Mouse (Mus musculus) forebrain, embryonic 10.5 days (tissue): ENCODE results near the gene Ankrd34a. TPM values are rescaled to one million over a fixed set of nuclear protein-coding genes. Genes with fewer than 3 reads are reported as not detected.

Experiments used
- DNase-seq: peaks from one replicate; pipeline ENCODE4 v3.0.0-alpha.2; 2017; ENCODE audit warnings: low spot score; ENCODE audit errors: extremely low spot score
- H3K27ac ChIP-seq: fragments of 300-500 bp; sonication (generic); 2 replicates; pipeline ENCODE4 v1.5.1; 2016; ENCODE audit warnings: mild to moderate bottlenecking
- H3K27me3 ChIP-seq: fragments of 300-500 bp; sonication (generic); 2 replicates; pipeline ENCODE4 v1.6.1; 2016; ENCODE audit warnings: mild to moderate bottlenecking; ENCODE audit not compliant: poor library complexity, severe bottlenecking
- H3K36me3 ChIP-seq: fragments of 300-500 bp; sonication (generic); replicated peaks from 2 replicates; pipeline ENCODE4 v1.6.1; 2016; ENCODE audit warnings: mild to moderate bottlenecking, moderate library complexity
- H3K4me1 ChIP-seq: fragments of 300-500 bp; sonication (generic); 2 replicates; pipeline ENCODE4 v1.6.1; 2016
- H3K4me3 ChIP-seq: fragments of 300-500 bp; sonication (generic); 2 replicates; pipeline ENCODE4 v1.5.1; 2016; ENCODE audit warnings: mild to moderate bottlenecking, moderate library complexity
- H3K9me3 ChIP-seq: fragments of 300-500 bp; sonication (generic); 2 replicates; pipeline ENCODE4 v1.6.1; 2016; ENCODE audit warnings: mild to moderate bottlenecking, moderate library complexity
- WGBS: fragments of 180-500 bp; shearing (Covaris S2); methylation state at CpG from one replicate; pipeline ENCODE4 v1.1.7; 2016; 5-methylcytosine and 5-hydroxymethylcytosine counted together
- polyA plus RNA-seq: library from polyadenylated mRNA; unstranded; fragments of >200 nt; fragmentation: Nextera tagmentation; extraction: Ambion mirVana; gene quantifications from 2 replicates; pipeline ENCODE4 v1.2.1, GENCODE M21; 2016

The Ankrd34a gene
- polyA plus RNA-seq, 1 experiment from 2014 or later = 1.2 TPM

- peak; percentile 99 for DNase-seq
- peak within 1 kb of the TSS; percentile 88 for H3K27ac ChIP-seq
- no peaks in the 10 kb centered on the region for H3K9me3 ChIP-seq
- WGBS = under 1% methylated on average over 26 of the region's 26 CpGs
- peaks cover 60% of the 10 kb centered on the region for H3K4me1 ChIP-seq
- peak within 1 kb of the TSS; percentile 69 for H3K4me3 ChIP-seq
- no peaks in the 10 kb centered on the region for H3K27me3 ChIP-seq
- H3K36me3 ChIP-seq = peaks cover 25% of the 10 kb centered on the region
Observed at GRCm38 (mm10) chr3:96557694-96558093, 38.7 kb upstream of the Ankrd34a start, which contains the start of gene Txnip. Gene Txnip (plus strand): TSS chr3:96557957.

GRCm38 (mm10) chr3:96558159-96558558 lies 38.3 kb upstream of the Ankrd34a start:
- peak overlapping the region; percentile 69 for H3K4me3 ChIP-seq
- H3K27me3 ChIP-seq = no peaks in the 10 kb centered on the region
- 2% methylated on average over 17 of the region's 17 CpGs for WGBS
- H3K4me1 ChIP-seq = peaks cover 60% of the 10 kb centered on the region
- peak overlapping the region; percentile 88 for H3K27ac ChIP-seq
- H3K36me3 ChIP-seq = peaks cover 25% of the 10 kb centered on the region
- H3K9me3 ChIP-seq = no peaks in the 10 kb centered on the region
- DNase-seq = peak; percentile 43

GRCm38 (mm10) chr3:96558668-96559196 lies 37.7 kb upstream of the Ankrd34a start:
- H3K4me3 ChIP-seq = peak overlapping the region; percentile 69
- H3K4me1 ChIP-seq = peaks cover 60% of the 10 kb centered on the region
- peak overlapping the region; percentile 88 for H3K27ac ChIP-seq
- WGBS = 60% methylated on average over 10 of the region's 10 CpGs
- peaks cover 25% of the 10 kb centered on the region for H3K36me3 ChIP-seq
- H3K27me3 ChIP-seq = no peaks in the 10 kb centered on the region
- no peaks in the 10 kb centered on the region for H3K9me3 ChIP-seq
- DNase-seq = no peak

- 90% methylated on average over 12 of the region's 12 CpGs for WGBS
- H3K4me1 ChIP-seq = peaks cover 63% of the 10 kb centered on the region
- no peaks in the 10 kb centered on the region for H3K9me3 ChIP-seq
- DNase-seq = no peak
- H3K36me3 ChIP-seq = peaks cover 25% of the 10 kb centered on the region
- peak overlapping the region; percentile 69 for H3K4me3 ChIP-seq
- no peak overlapping the region for H3K27ac ChIP-seq
- no peaks in the 10 kb centered on the region for H3K27me3 ChIP-seq
Observed at GRCm38 (mm10) chr3:96559398-96559910, 37.0 kb upstream of the Ankrd34a start.

- Histone ChIP-seq H3K27ac (no peak overlapping the region), H3K4me3 (peak overlapping the region; percentile 69), H3K36me3 (peaks cover 25% of the 10 kb centered on the region), H3K27me3 (no peaks in the 10 kb centered on the region), H3K9me3 (no peaks in the 10 kb centered on the region), H3K4me1 (peaks cover 58% of the 10 kb centered on the region)
- DNase-seq = no peak
- WGBS = 93% methylated on average over 23 of the region's 23 CpGs
Observed at GRCm38 (mm10) chr3:96559911-96560850, 36.3 kb upstream of the Ankrd34a start.

GRCm38 (mm10) chr3:96560881-96561668 lies 35.4 kb upstream of the Ankrd34a start:
- DNase-seq = no peak
- 93% methylated on average over 9 of the region's 9 CpGs for WGBS
- peak overlapping the region; percentile 69; the same call in 1 of the 2 replicates for H3K4me3 ChIP-seq
- H3K4me1 ChIP-seq = peaks cover 51% of the 10 kb centered on the region
- no peaks in the 10 kb centered on the region for H3K9me3 ChIP-seq
- H3K27me3 ChIP-seq = no peaks in the 10 kb centered on the region
- H3K36me3 ChIP-seq = peaks cover 25% of the 10 kb centered on the region
- H3K27ac ChIP-seq = no peak overlapping the region

- 73% methylated on average over 10 of the region's 10 CpGs for WGBS
- H3K36me3 ChIP-seq = peaks cover 25% of the 10 kb centered on the region
- H3K9me3 ChIP-seq = no peaks in the 10 kb centered on the region
- H3K4me1 ChIP-seq = peaks cover 41% of the 10 kb centered on the region
- DNase-seq = no peak
- H3K4me3 ChIP-seq = no peak overlapping the region
- no peak overlapping the region for H3K27ac ChIP-seq
- no peaks in the 10 kb centered on the region for H3K27me3 ChIP-seq
Observed at GRCm38 (mm10) chr3:96561946-96562681, 34.3 kb upstream of the Ankrd34a start.

- Histone ChIP-seq H3K4me3 (no peak overlapping the region), H3K36me3 (peaks cover 25% of the 10 kb centered on the region), H3K27ac (no peak overlapping the region), H3K27me3 (no peaks in the 10 kb centered on the region), H3K4me1 (peaks cover 34% of the 10 kb centered on the region), H3K9me3 (no peaks in the 10 kb centered on the region)
- 93% methylated on average over 8 of the region's 8 CpGs for WGBS
- DNase-seq = no peak
Observed at GRCm38 (mm10) chr3:96563267-96563666, 33.2 kb upstream of the Ankrd34a start.

- 82% methylated on average over 10 of the region's 10 CpGs for WGBS
- Histone ChIP-seq H3K36me3 (peaks cover 25% of the 10 kb centered on the region), H3K27me3 (no peaks in the 10 kb centered on the region), H3K4me1 (peaks cover 26% of the 10 kb centered on the region), H3K9me3 (no peaks in the 10 kb centered on the region), H3K27ac (peak overlapping the region; percentile 62), H3K4me3 (no peak overlapping the region)
- DNase-seq = no peak
Observed at GRCm38 (mm10) chr3:96563911-96564632, 32.4 kb upstream of the Ankrd34a start.

- H3K4me3 ChIP-seq = no peak overlapping the region
- DNase-seq = no peak
- 74% methylated on average over 7 of the region's 7 CpGs for WGBS
- H3K27ac ChIP-seq = peak overlapping the region; percentile 62
- H3K4me1 ChIP-seq = peaks cover 26% of the 10 kb centered on the region
- no peaks in the 10 kb centered on the region for H3K27me3 ChIP-seq
- peaks cover 19% of the 10 kb centered on the region for H3K36me3 ChIP-seq
- no peaks in the 10 kb centered on the region for H3K9me3 ChIP-seq
Observed at GRCm38 (mm10) chr3:96564633-96565032, 31.8 kb upstream of the Ankrd34a start.

- H3K4me3 ChIP-seq = no peak overlapping the region
- DNase-seq = no peak
- no peak overlapping the region for H3K27ac ChIP-seq
- WGBS = 84% methylated on average over 3 of the region's 3 CpGs
- H3K4me1 ChIP-seq = peaks cover 22% of the 10 kb centered on the region
- no peaks in the 10 kb centered on the region for H3K27me3 ChIP-seq
- no peaks in the 10 kb centered on the region for H3K9me3 ChIP-seq
- H3K36me3 ChIP-seq = peaks cover 14% of the 10 kb centered on the region
Observed at GRCm38 (mm10) chr3:96565105-96565504, 31.3 kb upstream of the Ankrd34a start.
